Mouse (Mus musculus) left cerebral cortex, adult 9 months (tissue): ENCODE data around the gene Vmn1r120.
"Not testable (repeated sequence)": the region's sequence is repeated elsewhere in the genome, so short reads cannot be mapped to it uniquely, and the experiment has no call there.

Experiments used
- DNase-seq, 2 experiments: peaks; one replicate each; pipeline ENCODE4 v3.0.0; 2022; ENCODE audit warnings: low spot score in 2 of 2

Vmn1r120 gene

GRCm38 (mm10) chr7:21053684-21054083, at the start of gene Vmn1r120:
Gene Vmn1r120, minus strand, starts transcription at chr7:21053784.
- not testable (repeated sequence) for DNase-seq

- DNase-seq = not testable (repeated sequence)
Measured at GRCm38 (mm10) chr7:21098413-21098812, 44.8 kb upstream of the Vmn1r120 start, which contains the start of gene Vmn1r121. Gene Vmn1r121, minus strand, starts transcription at chr7:21098513.

GRCm38 (mm10) chr7:21012355-21012754, 41.2 kb downstream of the Vmn1r120 start, which contains the start of gene Vmn1r119:
Gene Vmn1r119, minus strand, starts transcription at chr7:21012455.
- DNase-seq = not testable (repeated sequence)
